ENCODE assay signal across 11 mouse cellular contexts in the genomic region with DNA sequence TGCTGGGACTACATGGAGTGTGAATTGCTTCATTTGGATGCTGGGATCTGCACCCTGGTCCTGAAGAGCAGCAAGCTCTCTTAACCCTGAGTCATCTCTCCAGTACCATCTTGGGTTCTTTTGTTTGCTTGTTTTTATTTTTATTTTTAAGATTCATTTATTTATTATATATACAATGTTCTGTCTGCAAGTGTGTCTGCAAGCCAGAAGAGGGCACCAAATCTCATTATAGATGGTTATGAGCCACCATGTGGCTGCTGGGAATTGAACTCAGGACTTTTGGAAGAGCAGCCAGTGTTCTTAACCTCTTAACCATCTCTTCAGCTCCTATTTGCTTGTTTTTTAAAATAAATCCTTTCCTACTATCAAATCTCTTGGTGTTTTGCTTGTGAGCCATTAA.
"Had no signal": no experiment of that assay in that cellular context is flagged by ENCODE, and none has a peak within 500 bp of the region (broad histone marks: within the 10 kb centered on the region; RNA-seq: fewer than 3 reads in every experiment).

No protein-coding gene starts in this region.

- H3K9me3 ChIP-seq: limb, embryonic 10.5 days; liver, embryonic 12.5 days; lung, embryonic 15.5 days; neural tube, embryonic 12.5 days; stomach, embryonic 15.5 days had no signal

- H3K4me2 ChIP-seq: liver, embryonic 12.5 days; lung, embryonic 15.5 days; neural tube, embryonic 12.5 days; stomach, embryonic 15.5 days had no signal

- H3K4me1 ChIP-seq: limb, embryonic 10.5 days; lung, embryonic 15.5 days; neural tube, embryonic 12.5 days; stomach, embryonic 15.5 days had no signal

- H3K9ac ChIP-seq: liver, embryonic 12.5 days; lung, embryonic 15.5 days; neural tube, embryonic 12.5 days; stomach, embryonic 15.5 days had no signal

- ATAC-seq: liver, embryonic 12.5 days had no signal

- H3K27ac ChIP-seq: limb, embryonic 10.5 days; liver, embryonic 12.5 days; lung, embryonic 15.5 days; neural tube, embryonic 12.5 days; stomach, embryonic 15.5 days had no signal

- H3K27me3 ChIP-seq: liver, embryonic 12.5 days; lung, embryonic 15.5 days; neural tube, embryonic 12.5 days; stomach, embryonic 15.5 days had no signal

- H3K4me3 ChIP-seq: limb, embryonic 10.5 days; liver, embryonic 12.5 days; lung, embryonic 15.5 days; neural tube, embryonic 12.5 days; stomach, embryonic 15.5 days had no signal

- DNase-seq: kidney, adult 18-20 months; kidney, postnatal 14 days; lung, postnatal 36 days; midbrain, embryonic 14.5 days; spleen, adult 18-20 months; thymus, postnatal 4 days had no signal
